Mouse (Mus musculus): ENCODE measurements around the gene Kif6. TPM values are rescaled to one million over a fixed set of nuclear protein-coding genes. Genes with fewer than 3 reads are reported as not detected.
A peak's percentile ranks its signal among the peaks of the same experiment; 100 is the strongest.

Gene Kif6
- polyA plus RNA-seq, 1 experiment from 2014 or later = 4.8 TPM

DNA sequence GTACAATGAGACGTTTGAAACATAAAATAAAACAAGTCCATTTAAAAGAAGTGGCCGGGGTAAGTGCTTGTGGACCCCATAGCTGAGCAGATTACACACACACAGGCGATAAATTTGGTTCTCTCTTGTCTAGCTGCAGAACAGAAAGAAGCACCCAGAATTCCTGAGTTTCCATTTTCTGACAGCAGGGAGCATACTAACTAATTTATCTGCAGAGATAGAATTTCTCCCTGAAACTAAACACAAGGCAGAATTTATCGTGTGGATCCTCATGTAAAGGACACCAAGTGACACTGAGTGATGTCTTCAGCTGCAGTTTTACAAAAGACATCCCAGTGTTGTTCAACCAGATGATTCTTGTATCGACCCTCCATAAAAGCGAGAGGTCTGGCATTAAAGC, 260.5 kb downstream of the Kif6 start:
- Histone ChIP-seq H3K27ac (ENCODE audit: low read depth) (no peak overlapping the region), H3K9ac (no peak overlapping the region), H3K36me3 (ENCODE audit: insufficient read depth) (no peaks in the 10 kb centered on the region), H3K4me2 (no peak overlapping the region), H3K9me3 (ENCODE audit: low read depth, low read length) (no peaks in the 10 kb centered on the region), H3K4me1 (ENCODE audit: insufficient read depth) (no peaks in the 10 kb centered on the region), H3K27me3 (ENCODE audit: insufficient read depth, low read length) (no peaks in the 10 kb centered on the region), H3K4me3 (ENCODE audit: low read depth, low read length) (no peak overlapping the region)
- TF ChIP-seq CTCF (IDR thresholded peaks at IDR 0.05; ENCODE audit: low read depth) = no peak
- DNase-seq = peak; percentile 46
- 43% methylated on average over 6 of the region's 6 CpGs for WGBS
- ATAC-seq (ENCODE audit: insufficient read depth) = no peak

DNA sequence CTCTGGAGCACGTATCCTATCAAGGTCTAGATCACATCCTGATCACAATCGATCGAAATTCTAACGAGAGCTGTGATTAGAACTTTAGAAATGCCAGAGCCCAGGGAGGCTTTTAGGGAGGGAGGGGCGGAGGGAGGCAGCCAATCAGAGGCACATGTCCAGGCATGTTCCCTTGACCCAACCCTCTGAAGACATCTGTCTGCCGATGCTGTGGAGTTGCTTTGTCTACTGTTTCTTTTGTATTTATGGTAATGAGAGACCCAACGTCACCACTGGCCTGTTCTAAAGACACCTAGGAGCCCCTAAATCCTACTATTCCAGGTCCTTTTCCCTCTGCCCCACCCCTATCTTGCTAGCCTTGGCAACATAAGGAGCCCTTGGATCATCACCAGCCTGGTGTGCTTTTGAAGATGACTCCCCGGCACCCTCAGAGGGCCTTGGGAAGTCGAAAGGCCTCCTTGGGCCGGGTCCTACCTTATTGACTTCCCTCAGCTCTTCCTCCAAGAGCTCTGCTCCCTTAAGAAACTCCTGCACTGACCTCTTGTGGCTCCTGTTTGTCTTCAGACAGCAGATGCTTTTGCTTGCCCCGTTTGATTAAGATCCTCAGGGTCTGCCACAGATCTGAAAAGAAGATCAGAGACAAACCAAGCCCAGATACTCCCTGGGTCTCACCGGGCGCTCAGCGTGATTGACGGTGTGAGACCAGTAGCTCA, 261.2 kb downstream of the Kif6 start:
- Histone ChIP-seq H3K9me3 (ENCODE audit: low read depth, low read length) (no peaks in the 10 kb centered on the region), H3K27me3 (ENCODE audit: insufficient read depth, low read length) (no peaks in the 10 kb centered on the region), H3K4me1 (ENCODE audit: insufficient read depth) (no peaks in the 10 kb centered on the region), H3K27ac (ENCODE audit: low read depth) (no peak overlapping the region), H3K4me2 (no peak overlapping the region), H3K9ac (no peak overlapping the region), H3K36me3 (ENCODE audit: insufficient read depth) (no peaks in the 10 kb centered on the region), H3K4me3 (ENCODE audit: low read depth, low read length) (no peak overlapping the region)
- WGBS = 44% methylated on average over 15 of the region's 15 CpGs
- peak; percentile 37 for TF ChIP-seq CTCF (IDR thresholded peaks at IDR 0.05; ENCODE audit: low read depth)
- DNase-seq = peak; percentile 59
- ATAC-seq (ENCODE audit: insufficient read depth) = peak; percentile 19; the same call in 1 of the 2 replicates

DNA sequence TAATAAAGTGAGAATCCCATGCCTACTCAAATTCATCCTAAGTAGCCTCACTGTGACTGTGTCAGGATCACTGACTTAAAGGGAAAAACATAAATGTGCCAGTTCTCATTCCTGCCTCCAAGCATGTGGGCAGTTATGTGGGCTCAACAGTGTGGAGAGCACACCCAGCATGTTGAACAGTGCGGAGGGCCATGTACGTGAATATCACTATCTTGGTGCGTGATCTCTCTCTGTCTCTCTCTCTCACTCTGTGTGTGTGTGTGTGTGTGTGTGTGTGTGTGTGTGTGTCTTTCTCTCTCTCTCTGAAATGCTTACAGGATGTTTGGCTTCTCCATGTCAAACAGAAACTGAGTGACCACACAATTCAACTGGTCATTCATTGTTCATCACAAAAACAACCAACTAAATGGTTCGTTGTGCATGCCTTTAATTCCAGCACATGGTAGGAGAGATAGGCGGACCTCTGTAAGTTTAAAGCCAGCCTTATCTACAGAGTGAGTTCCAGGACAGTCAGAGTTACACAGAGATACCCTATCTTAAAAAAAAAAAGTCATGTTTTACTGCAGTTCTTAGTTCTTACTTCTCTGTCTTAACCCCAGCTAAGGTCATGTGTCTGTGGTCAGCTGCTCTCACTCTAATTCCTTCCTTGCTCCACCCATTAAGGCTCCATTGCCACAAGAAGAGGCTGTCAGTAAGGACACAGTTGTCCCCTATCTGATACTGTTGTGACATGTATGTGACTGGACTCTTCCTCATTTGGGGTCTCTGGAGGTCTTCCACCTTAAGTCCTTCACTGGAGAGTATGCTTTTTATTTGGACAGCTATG, 266.2 kb downstream of the Kif6 start:
- H3K36me3 ChIP-seq (ENCODE audit: insufficient read depth) = no peaks in the 10 kb centered on the region
- 75% methylated on average over 5 of the region's 5 CpGs for WGBS
- H3K9ac ChIP-seq = no peak overlapping the region
- no peak overlapping the region for H3K4me3 ChIP-seq (ENCODE audit: low read depth, low read length)
- no peaks in the 10 kb centered on the region for H3K27me3 ChIP-seq (ENCODE audit: insufficient read depth, low read length)
- DNase-seq = no peak
- no peak for TF ChIP-seq CTCF (IDR thresholded peaks at IDR 0.05; ENCODE audit: low read depth)
- ATAC-seq (ENCODE audit: insufficient read depth) = no peak
- H3K4me2 ChIP-seq = no peak overlapping the region
- peaks cover 7% of the 10 kb centered on the region for H3K4me1 ChIP-seq (ENCODE audit: insufficient read depth)
- H3K9me3 ChIP-seq (ENCODE audit: low read depth, low read length) = no peaks in the 10 kb centered on the region
- H3K27ac ChIP-seq (ENCODE audit: low read depth) = no peak overlapping the region

DNA sequence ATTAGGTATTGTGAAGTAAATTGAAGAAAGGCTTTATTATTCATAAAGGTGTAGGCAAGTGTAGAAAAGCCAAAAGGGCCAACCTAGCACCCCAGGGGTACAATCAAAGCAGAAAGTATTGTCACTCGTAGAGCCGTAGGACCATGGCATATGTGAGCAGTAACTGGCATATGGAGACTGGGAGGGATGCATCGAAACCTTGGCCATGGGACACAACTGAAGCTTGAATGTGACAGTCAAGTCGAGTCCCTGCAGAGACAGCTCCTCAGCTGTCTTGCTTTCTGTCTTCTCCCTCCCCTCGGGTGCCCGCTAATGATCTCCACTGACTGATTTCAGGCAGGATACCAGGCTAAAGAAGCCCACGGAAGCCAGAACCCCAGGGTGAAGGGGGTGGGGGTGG, 266.9 kb downstream of the Kif6 start:
- peaks cover 7% of the 10 kb centered on the region for H3K4me1 ChIP-seq (ENCODE audit: insufficient read depth)
- ATAC-seq (ENCODE audit: insufficient read depth) = no peak
- no peaks in the 10 kb centered on the region for H3K27me3 ChIP-seq (ENCODE audit: insufficient read depth, low read length)
- no peak overlapping the region for H3K4me2 ChIP-seq
- no peak for DNase-seq
- H3K27ac ChIP-seq (ENCODE audit: low read depth) = no peak overlapping the region
- no peaks in the 10 kb centered on the region for H3K36me3 ChIP-seq (ENCODE audit: insufficient read depth)
- no peak for TF ChIP-seq CTCF (IDR thresholded peaks at IDR 0.05; ENCODE audit: low read depth)
- no peaks in the 10 kb centered on the region for H3K9me3 ChIP-seq (ENCODE audit: low read depth, low read length)
- 78% methylated on average over 7 of the region's 7 CpGs for WGBS
- H3K9ac ChIP-seq = no peak overlapping the region
- H3K4me3 ChIP-seq (ENCODE audit: low read depth, low read length) = no peak overlapping the region

DNA sequence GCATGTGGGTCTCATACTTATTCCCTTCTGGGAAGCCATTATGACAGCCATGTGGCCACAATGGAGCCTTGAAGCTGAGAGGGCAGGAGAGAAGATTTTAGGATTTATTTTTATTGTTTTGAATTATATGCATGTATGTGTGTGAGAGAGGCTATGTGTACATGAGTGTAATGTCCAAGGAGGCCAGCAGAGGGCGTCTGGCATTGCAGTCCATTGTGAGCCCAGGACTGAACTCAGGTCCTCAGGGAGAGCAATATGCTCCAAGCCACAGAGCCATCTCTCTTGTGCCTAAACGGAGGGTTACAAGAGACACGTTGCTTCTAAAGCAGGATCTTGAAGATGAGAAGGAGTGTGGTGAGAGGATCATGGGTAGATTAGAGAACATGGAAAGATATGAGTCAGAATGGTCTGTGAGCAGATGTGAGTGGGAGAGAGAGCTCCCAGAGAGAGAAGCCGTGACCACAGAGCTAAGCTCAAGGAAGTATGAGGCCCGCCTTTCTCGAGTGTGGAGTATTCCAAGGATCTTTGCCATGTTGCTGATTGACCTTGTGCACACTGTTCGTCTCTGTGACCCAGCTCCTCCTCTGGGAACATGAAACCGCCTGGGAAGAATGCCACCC, 268.3 kb downstream of the Kif6 start:
- 85% methylated on average over 8 of the region's 8 CpGs for WGBS
- Histone ChIP-seq H3K4me2 (no peak overlapping the region), H3K9ac (no peak overlapping the region), H3K36me3 (ENCODE audit: insufficient read depth) (no peaks in the 10 kb centered on the region), H3K27me3 (ENCODE audit: insufficient read depth, low read length) (no peaks in the 10 kb centered on the region), H3K9me3 (ENCODE audit: low read depth, low read length) (no peaks in the 10 kb centered on the region), H3K4me1 (ENCODE audit: insufficient read depth) (peaks cover 7% of the 10 kb centered on the region), H3K4me3 (ENCODE audit: low read depth, low read length) (no peak overlapping the region), H3K27ac (ENCODE audit: low read depth) (no peak overlapping the region)
- no peak for DNase-seq
- ATAC-seq (ENCODE audit: insufficient read depth) = no peak
- TF ChIP-seq CTCF (IDR thresholded peaks at IDR 0.05; ENCODE audit: low read depth) = peak; percentile 54

DNA sequence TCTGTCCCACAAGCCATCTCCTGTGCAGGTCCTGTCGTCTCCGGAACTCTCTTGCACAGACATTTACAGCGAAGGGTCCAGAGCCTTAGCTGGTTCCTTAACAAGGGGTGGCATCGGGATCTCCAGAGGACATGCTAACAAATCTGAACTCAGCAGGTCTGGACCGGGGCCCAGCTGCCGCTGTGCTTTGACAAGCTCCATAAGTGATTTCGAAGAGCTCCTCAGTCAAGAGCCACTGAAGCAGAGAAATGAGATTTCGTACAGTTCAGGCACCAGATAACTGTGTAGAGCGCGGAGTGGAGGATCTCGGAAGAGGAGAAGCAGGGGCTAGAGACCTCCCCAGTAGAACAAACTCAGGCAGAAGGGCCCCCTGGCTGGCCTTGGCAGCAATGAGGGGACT, 270.1 kb downstream of the Kif6 start:
- no peaks in the 10 kb centered on the region for H3K36me3 ChIP-seq (ENCODE audit: insufficient read depth)
- ATAC-seq (ENCODE audit: insufficient read depth) (peak; percentile 41; the same call in 1 of the 2 replicates), DNase-seq (peak; percentile 71)
- 48% methylated on average over 11 of the region's 11 CpGs for WGBS
- TF ChIP-seq CTCF (IDR thresholded peaks at IDR 0.05; ENCODE audit: low read depth) = no peak
- peaks cover 7% of the 10 kb centered on the region for H3K4me1 ChIP-seq (ENCODE audit: insufficient read depth)
- no peaks in the 10 kb centered on the region for H3K9me3 ChIP-seq (ENCODE audit: low read depth, low read length)
- H3K27me3 ChIP-seq (ENCODE audit: insufficient read depth, low read length) = no peaks in the 10 kb centered on the region
- no peak overlapping the region; the same call in 1 of the 2 replicates for H3K9ac ChIP-seq
- H3K4me3 ChIP-seq (ENCODE audit: low read depth, low read length) = no peak overlapping the region
- H3K4me2 ChIP-seq = no peak overlapping the region
- H3K27ac ChIP-seq (ENCODE audit: low read depth) = peak overlapping the region; percentile 33; the same call in 1 of the 2 replicates

DNA sequence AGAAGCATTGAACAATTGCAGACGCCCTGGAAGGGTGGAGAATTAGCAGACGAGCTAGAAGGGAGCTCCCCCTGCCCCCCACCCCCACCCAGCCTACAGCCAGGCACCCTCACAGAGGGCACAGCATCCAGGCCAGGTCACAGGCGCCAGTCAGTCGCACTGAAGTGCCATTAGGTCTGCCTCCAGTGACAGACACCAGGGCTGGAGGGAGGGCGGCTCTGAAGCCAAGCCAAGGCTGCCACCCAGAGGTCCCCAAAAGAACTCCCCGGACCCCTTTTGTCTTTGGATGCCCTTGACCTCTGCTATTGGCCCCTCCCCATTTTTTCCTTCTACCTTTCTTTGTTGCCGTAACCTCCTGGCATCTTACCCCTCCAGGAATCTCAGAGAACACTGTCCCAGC, 274.7 kb downstream of the Kif6 start:
- H3K36me3 ChIP-seq (ENCODE audit: insufficient read depth) = no peaks in the 10 kb centered on the region
- peaks cover 7% of the 10 kb centered on the region for H3K4me1 ChIP-seq (ENCODE audit: insufficient read depth)
- DNase-seq (peak; percentile 61), ATAC-seq (ENCODE audit: insufficient read depth) (peak; percentile 36; the same call in 1 of the 2 replicates)
- no peaks in the 10 kb centered on the region for H3K27me3 ChIP-seq (ENCODE audit: insufficient read depth, low read length)
- H3K4me3 ChIP-seq (ENCODE audit: low read depth, low read length) = no peak overlapping the region
- peak; percentile 44 for TF ChIP-seq CTCF (IDR thresholded peaks at IDR 0.05; ENCODE audit: low read depth)
- no peak overlapping the region for H3K9ac ChIP-seq
- H3K4me2 ChIP-seq = no peak overlapping the region
- no peak overlapping the region for H3K27ac ChIP-seq (ENCODE audit: low read depth)
- WGBS = 34% methylated on average over 7 of the region's 7 CpGs
- no peaks in the 10 kb centered on the region for H3K9me3 ChIP-seq (ENCODE audit: low read depth, low read length)

Measured in lung, embryonic 14.5 days (tissue).